22 mouse cellular contexts compared by ENCODE assay signal in the genomic region with DNA sequence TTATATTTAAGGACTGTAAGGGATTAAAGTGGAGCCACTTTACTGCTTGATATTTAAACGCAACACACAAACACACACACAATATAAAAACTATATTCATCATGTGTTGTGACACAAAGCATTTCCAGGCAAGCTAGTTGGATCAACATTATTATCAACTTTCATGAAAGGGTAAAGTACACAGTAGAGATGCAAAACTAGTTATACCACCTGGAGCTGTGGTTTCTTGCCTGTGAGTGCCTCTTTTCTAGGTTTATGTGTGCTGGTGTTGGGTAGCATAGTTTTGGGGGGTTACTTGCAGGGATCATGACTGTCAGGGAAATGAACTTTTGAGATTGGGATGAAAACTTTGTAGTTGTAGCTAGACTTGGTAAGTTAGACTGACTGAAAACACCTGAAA.
DNase-seq lines count a peak whose midpoint lies in the region; ATAC-seq and TF ChIP-seq lines count a peak whose summit lies in the region.
"Had no signal": no experiment of that assay in that cellular context is flagged by ENCODE, and none has a peak within 500 bp of the region (broad histone marks: within the 10 kb centered on the region; RNA-seq: fewer than 3 reads in every experiment).

No protein-coding gene starts in this region.

- no peaks in the 10 kb centered on the region for H3K27me3 ChIP-seq in stomach, embryonic 15.5 days (replicated peaks)
- no peaks in the 10 kb centered on the region for H3K27me3 ChIP-seq in stomach, embryonic 16.5 days (ENCODE audit: control insufficient read depth, insufficient read depth, low read length)
- no peaks in the 10 kb centered on the region for H3K27me3 ChIP-seq in stomach, postnatal 0 days (ENCODE audit: control insufficient read depth, insufficient read depth, low read length)
- H3K27me3 ChIP-seq: CH12.LX, Patski had no signal

- no peak overlapping the region for H3K4me2 ChIP-seq in stomach, embryonic 15.5 days
- H3K4me2 ChIP-seq in stomach, embryonic 16.5 days (ENCODE audit: low read depth, low read length) = no peak overlapping the region
- H3K4me2 ChIP-seq in stomach, postnatal 0 days (replicated peaks; ENCODE audit: low read depth) = no peak overlapping the region

- WGBS in stomach, embryonic 15.5 days = 55% methylated on average over 1 of the region's 1 CpGs
- WGBS in stomach, embryonic 16.5 days = 62% methylated on average over 1 of the region's 1 CpGs
- WGBS in stomach, postnatal 0 days = 41% methylated on average over 1 of the region's 1 CpGs

- H3K9me3 ChIP-seq in stomach, embryonic 15.5 days = no peaks in the 10 kb centered on the region
- H3K9me3 ChIP-seq in stomach, embryonic 16.5 days (replicated peaks; ENCODE audit: control insufficient read depth, low read length) = no peaks in the 10 kb centered on the region
- no peaks in the 10 kb centered on the region for H3K9me3 ChIP-seq in stomach, postnatal 0 days (ENCODE audit: control insufficient read depth, low read length)

- peak; percentile 81; the same call in 1 of the 2 replicates for ATAC-seq in stomach, embryonic 15.5 days (ENCODE audit: insufficient read depth, low FRiP score, low read depth)
- ATAC-seq in stomach, embryonic 16.5 days (ENCODE audit: insufficient read depth, low FRiP score) = peak; percentile 37; the same call in 1 of the 2 replicates
- peak; percentile 77 for ATAC-seq in stomach, postnatal 0 days (ENCODE audit: low FRiP score, low TSS enrichment)
- ATAC-seq: activated CD4-positive, CD25-positive, alpha-beta regulatory T cell, adult 4 months; CD4-positive, CD25-positive, alpha-beta regulatory T cell, adult 4 months; Patski had no signal

- no peak overlapping the region for H3K4me3 ChIP-seq in stomach, embryonic 15.5 days (replicated peaks)
- no peak overlapping the region for H3K4me3 ChIP-seq in stomach, embryonic 16.5 days (replicated peaks; ENCODE audit: low read length)
- no peak overlapping the region for H3K4me3 ChIP-seq in stomach, postnatal 0 days (ENCODE audit: low read depth, low read length)

- H3K36me3 ChIP-seq in stomach, embryonic 15.5 days = no peaks in the 10 kb centered on the region
- H3K36me3 ChIP-seq in stomach, embryonic 16.5 days (ENCODE audit: control insufficient read depth, insufficient read depth, low read length) = no peaks in the 10 kb centered on the region
- H3K36me3 ChIP-seq in stomach, postnatal 0 days (ENCODE audit: control insufficient read depth, insufficient read depth, low read length) = no peaks in the 10 kb centered on the region
- H3K36me3 ChIP-seq: G1E had no signal

- TF ChIP-seq EP300 in stomach, postnatal 0 days (optimal IDR thresholded peaks at IDR 0.05) = no peak

- DNase-seq in stomach, postnatal 0 days (ENCODE audit: low spot score) = no peak
- DNase-seq in T-cell, adult 2 months (ENCODE audit: low spot score) = no peak
- DNase-seq in cerebellum, postnatal 36 days = no peak
- DNase-seq in kidney, adult 9 months = no peak
- DNase-seq: adrenal gland, adult 2 months; adrenal gland, adult 8-10 months; adrenal gland, postnatal 10 days; adrenal gland, postnatal 14 days; adrenal gland, postnatal 25 days; adrenal gland, postnatal 36 days; B cell, adult 2 months; cerebellum, adult 11 months; cerebellum, adult 11-12 months; cerebellum, adult 18-20 months; cerebellum, adult 2 months had no signal

- no peak overlapping the region for H3K27ac ChIP-seq in stomach, embryonic 15.5 days
- H3K27ac ChIP-seq in stomach, embryonic 16.5 days (ENCODE audit: low read length) = no peak overlapping the region
- no peak overlapping the region for H3K27ac ChIP-seq in stomach, postnatal 0 days (replicated peaks)

- no peak overlapping the region for H3K9ac ChIP-seq in stomach, embryonic 15.5 days
- no peak overlapping the region for H3K9ac ChIP-seq in stomach, embryonic 16.5 days (ENCODE audit: low read length)
- no peak overlapping the region for H3K9ac ChIP-seq in stomach, postnatal 0 days (ENCODE audit: low read length)

- no peaks in the 10 kb centered on the region for H3K4me1 ChIP-seq in stomach, embryonic 15.5 days
- no peaks in the 10 kb centered on the region for H3K4me1 ChIP-seq in stomach, embryonic 16.5 days (ENCODE audit: control insufficient read depth, insufficient read depth, low read length)
- H3K4me1 ChIP-seq in stomach, postnatal 0 days (replicated peaks; ENCODE audit: control insufficient read depth, insufficient read depth) = no peaks in the 10 kb centered on the region

- TF ChIP-seq CTCF in stomach, postnatal 0 days (IDR thresholded peaks at IDR 0.05; ENCODE audit: low read depth) = no peak
